Mouse (Mus musculus) cerebellum, adult 18-20 months (tissue): ENCODE measurements at regions not wholly inside any gene's neighbourhood (a gene's known extent, or its start where the extent isn't known, plus 50 kb on each side); places are given as distances from the start of the nearest gene placed in this dataset.

Experiments used
- DNase-seq, 2 experiments: peaks; one replicate each; pipeline ENCODE4 v3.0.0; 2021

DNA sequence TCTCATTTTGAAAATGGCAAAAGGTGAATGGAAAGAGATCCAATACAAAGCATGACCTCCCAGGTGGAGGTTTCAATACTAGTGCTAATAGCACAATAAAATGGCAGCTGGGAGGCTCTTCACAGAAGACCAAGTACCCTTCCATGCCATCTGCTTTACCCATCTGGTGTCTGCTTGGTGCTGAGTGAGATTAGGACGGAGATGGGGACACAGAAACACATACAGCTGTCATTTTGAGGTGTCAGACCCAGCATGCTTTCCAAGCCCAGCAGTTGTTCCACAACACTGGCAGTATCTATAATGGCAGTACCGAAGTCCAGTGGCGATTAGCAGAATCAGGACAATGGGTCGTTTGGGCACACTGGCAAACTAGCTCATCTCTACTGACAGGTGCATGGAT lies 118.9 kb upstream of the 1700064H15Rik start:
- DNase-seq, result no peak

DNA sequence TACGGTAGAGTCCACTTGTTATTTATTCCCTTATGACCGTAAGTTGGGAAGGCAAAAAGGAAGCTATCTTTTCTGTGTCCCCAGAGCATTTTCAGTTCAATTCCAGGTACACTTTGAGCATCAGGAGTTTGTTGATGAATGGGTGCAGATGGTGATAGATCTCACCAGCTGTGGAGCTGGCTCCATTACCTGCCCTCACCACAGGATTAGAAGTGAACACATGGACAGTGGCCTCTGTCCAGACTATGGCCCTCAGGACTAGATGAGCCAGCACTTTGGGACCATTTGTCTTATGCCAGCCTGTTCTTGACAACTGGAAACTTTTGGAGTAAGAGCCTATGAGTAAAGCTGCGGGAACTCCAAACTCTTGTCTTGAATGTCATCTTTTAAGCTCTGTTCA lies 123.5 kb upstream of the 1700064H15Rik start:
- DNase-seq, result no peak

DNA sequence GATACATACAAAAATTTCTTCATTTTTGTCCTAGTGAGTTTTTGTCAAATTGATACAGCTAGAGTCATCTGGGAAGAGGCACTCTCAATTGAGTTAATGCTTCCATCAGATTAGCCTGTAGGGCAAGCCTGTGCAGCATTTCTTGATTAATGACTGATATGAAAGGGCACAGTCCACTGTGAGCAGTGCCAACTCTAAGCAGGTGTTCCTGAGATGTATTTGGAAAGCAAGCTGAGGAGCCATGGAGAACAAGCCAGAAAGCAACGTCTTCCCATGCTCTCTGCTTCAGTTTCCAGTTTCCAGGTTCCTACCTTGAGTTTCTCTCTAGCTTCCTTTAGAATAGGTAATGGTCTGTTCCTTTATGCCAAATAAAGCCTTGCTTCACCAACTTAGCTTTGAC lies 125.5 kb upstream of the 1700064H15Rik start:
- DNase-seq, result no peak

DNA sequence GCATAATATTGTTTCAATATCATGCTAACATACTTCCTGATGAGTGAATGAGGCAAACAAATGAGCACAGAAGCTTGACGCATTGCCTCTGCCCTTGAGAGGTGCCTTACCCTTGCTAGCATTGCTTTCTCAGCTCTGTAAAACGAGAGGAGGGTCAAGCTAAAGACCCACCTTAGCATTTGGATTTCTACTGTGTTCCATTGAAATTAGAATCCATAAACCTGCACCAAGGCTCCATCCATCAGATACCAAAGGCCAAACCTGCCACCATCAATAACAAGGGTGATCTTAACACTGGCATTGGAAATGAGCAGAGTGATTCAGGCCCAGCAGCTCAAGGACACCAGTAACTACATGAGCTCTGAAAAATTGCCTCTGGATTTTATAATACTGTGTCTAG lies 126.2 kb upstream of the 1700064H15Rik start:
- DNase-seq, result no peak

DNA sequence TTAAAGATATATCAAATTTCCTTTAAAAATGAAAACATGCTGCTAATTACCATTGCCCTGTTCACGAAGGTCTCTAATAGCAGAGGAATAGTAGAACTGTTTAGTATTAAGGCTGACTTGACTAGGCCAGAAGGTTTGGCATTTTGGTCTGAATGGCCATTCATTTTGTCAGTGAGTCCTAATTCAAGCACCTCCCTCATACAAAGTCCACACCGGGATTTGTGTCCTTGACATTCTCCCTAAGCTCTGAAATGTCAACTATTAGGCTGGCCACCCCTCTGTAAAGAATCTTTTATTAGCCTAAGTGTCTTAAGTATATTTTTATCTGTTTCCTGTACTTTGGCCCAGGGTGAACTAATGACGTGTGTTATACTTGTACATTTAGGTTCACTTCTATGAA lies 126.7 kb upstream of the 1700064H15Rik start:
- no peak for DNase-seq

DNA sequence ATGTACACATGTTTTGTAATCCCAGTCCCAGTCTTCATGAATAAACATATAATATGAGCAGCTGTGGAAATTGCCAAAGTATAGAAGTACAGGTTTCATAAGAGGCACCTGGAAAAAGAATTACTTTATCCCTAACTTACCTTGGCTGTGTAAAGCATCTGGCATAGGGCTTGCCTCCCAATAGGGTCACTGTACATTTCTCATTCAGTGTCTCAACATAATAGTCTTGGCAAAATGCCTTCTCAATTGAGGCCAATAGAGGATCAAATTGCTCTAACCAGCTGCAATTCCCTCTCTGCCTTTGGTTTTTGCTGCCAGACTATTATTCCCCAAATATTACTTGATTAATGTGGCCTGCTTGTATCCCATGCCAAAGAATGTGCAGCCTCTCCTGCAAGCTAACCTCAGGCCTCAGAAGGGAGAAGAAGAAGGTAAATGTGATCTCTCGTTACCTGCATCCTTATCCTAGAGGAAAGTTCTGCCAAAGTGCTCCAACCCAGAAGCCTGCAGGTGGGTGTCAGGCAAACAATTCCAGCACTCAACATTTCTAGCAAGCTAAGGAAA lies 158.2 kb upstream of the Cp start:
- DNase-seq, result no peak

DNA sequence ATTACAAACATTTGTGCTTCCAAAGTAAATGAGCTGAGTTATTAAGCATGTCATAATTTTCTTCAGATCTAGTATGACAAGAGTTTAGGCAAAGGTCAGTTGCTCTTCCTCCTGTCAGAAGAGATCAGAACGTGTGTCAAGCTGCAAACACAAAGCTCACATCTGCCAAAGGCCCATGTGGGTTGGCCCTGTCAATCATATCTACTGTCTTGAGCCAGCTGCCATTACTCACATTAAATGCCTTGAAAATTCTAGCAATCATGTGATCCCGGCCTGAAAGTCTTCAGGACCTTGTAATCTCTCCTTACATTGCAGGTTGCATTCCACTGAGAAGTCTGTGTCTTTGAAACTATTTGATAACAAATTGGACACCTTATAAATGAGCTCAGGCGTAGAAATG lies 146.8 kb upstream of the Cp start:
- no peak for DNase-seq

DNA sequence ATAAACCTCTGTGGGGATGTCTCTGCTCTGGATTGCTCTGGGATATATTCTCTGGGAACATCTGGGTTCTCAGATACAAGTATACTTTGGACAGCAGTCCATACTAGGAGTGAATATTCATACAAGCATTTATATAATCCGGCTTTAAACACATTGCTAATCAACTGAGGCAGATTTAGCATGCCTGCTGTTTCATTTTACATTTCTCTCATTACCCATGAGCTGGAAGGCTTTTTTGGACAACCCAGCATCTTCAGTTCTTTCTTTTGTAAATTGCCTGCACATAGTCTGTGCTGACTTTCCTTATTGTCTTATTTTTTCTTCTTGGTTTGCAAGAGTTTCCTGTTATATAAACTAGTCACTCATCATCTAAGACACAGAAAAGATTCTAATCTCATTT lies 131.9 kb upstream of the Cp start:
- DNase-seq, result no peak

DNA sequence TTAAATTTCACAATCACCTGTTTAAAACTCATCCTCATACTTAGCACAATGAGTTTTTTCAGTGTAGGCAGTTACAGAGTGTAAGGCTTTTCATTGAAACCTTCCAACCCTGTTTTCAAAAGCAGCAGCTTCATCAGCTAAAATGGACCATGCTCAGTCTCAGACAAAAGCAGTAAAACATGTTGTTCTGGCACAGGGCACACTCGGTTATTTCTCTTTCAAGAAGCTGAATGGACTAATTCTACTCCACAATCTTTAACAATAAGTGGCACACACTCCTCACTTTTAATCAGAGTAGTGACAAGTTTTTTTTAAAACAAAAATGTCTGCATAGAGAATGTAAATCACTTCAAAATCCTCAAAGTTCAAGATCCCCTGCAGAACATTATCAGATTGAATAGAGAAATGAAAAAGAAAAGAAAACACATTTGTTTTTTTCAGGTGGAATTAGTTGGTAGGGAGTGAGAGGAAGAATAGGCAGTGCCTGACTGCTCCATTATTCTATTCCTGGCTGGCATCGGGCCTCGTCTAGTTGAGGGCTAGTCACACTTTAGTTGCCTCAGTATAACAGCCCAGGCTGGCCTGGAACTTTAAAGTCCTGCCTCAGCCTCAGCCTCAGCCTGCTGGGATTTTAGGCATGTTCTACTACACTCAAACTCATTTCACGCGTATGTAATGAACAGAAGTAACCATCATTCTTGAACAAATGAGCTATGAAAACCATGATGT lies 128.2 kb upstream of the Cp start:
- no peak for DNase-seq

DNA sequence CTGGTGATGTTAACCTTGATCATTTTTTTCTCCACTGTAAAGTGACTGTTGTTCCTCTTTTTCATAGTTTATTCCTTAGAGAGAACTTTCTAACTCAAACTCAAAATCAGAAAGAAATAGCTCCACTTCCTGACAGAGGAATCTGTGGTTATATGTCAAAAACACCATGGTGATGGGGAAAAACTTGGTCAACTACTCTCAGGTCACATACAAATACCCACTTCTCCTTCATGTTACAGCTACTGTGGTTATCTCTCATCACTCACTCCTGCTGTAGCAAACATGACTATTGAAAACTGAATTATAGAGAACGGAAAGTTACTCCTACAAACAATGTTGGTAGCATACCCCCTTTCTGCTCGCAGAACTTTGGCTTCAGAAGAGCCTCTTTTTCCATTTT lies 127.1 kb upstream of the Cp start:
- no peak for DNase-seq

DNA sequence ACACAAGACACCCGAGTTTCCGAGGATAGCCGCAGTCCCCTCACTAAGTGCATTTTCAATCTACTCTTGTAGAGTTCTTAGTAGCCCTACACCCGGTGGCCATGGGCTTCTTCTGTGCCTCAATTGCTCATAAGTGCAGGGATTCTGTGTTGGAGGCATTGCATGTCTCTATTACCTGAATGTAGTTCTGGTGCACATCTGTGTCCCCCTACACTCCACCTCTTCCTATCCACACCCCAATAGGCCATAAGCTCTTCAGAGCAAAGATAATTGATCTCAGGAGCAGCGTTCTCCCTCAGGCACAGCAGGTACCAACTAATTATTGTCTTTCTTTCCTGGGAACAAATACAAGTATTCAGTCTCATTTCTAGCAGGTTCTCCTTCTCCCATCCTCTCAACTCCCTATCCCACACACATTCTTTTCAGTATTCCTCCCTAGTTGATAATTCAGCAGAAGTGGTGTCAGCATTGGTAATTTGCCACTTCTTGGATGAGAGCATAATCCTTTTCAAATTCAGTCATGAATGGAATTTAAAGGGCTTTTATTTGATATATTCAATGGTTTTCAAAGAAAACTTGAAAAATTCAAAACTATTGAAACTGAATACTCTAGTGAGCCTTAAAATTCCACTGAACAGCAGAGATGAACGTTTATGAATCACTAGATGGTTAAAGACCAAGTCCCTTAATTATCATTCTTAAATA lies 108.7 kb upstream of the Cp start:
- DNase-seq, result no peak

DNA sequence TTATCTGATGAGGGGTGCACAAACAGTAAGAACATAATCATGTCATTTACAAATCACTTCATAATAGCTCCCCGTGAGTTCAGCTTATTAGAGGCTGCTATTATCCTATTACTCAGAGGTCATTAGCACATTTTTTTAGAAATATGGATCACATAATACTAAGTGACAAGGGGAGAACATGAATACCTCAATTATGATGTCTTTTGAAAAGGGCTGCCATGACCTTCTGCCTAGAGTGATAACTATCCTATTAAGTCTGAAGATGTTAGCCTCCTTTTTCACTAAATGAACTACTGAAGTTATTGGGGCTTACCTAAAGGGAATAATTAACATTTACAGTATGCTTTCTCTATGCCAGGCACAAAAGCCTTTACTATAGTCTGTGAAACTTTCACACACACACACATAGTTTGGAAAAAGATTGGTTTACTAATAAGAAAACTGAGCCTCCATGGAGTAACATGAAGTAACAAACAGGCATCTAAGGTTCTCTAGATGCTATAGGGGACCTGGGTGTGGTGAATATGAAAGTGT lies 108.1 kb upstream of the Cp start:
- DNase-seq, result no peak

DNA sequence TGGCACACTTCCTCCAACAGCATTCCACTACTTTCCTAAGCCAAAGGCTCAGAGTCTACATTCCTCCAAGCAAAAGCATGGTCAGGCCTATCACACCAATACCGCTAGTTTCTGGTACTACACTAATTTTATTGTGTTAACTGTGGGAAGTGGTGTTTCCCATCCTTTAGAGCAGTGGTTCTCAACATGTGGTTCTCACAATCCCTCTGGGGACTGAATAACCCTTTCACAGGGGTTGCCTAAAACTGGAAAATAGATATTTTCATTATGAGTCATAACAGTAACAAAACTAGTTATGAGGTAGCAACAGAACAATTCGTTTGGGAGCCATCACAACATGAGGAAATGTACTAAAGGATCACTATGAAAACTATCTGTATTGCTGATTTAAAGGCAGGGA lies 74.2 kb upstream of the Cp start:
- DNase-seq, result no peak

DNA sequence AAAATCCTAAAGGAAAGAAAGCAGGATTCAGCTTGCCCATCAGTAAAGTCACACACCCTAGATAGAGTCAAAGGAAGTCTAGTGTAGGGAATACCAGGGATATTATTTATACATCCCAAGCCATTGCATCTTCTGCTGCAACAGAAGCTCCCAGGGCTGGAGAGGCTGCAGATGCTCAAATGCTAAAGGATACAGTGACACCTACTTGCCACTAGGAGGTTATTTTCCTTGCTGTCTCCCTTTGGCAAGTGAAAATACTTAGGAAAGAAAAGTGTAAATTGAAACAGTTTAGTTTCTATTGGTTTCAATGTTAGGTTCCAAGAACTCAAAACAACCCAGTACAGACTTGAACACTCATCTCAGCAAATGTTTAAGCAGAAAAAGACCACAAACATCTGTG lies 68.4 kb upstream of the Cp start:
- no peak for DNase-seq

DNA sequence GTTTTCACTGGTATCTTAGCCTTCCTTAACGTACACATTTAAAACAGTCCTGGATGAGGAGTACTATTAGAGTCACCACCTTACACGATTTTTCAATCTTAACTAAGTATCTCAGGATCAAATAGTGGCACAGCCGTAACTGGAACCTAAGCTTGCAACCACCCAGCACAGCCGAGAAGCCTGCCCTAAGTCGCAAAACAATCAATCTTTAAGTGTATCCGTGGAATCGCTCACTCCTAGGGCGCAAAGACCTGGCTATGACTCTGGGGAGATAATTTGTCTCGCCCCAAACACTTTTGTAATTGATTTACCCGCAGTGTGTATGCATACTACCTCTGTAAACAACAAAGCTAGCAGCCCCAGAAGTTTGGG lies 62.6 kb upstream of the Cp start:
- no peak for DNase-seq

DNA sequence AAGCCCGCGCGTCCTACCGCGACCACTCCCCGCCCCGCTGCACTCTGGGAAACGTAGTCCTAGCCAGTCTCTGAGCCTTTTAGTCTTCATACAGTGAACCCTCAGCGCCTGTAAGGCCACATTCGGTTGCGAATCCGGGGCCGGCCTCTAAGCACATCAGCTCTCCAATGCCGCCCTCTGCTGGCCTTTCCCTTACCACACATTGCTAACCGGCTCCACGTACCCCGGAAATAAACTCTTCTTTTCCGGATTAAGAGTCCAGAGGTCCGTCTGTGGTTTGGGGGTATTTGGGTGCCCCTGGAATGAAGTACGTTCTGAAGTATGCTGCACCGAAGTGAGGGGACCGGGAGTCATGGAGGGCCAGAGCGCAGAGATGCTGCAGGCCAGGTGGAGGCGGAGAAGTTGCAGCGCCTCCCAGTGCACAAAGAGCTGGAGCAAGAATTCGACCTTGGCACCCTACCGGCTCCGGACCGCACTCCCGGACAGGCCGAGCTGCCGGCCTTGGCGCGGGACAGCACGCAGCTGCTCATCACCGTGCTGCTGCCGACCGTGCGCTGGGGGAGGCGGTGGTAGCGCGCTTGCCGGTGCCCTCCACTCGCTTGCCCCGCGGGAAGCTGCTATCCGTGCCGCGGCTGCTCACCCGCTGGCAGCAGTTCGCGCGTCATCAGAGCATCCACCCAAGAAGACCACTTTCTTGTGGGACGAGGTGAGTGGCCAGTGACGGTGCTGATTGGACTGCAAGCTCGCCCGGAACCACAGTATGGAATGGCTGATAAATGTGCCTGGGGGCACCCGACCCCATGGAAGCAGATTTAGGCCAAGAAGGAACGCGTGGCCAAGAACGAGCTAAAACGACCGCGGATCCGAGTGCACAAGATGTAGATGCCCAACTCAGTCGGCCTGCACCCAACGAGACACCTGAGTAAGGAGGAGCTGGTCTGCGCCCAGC lies 62.0 kb upstream of the Cp start:
- peak; percentile 97 to 98 for DNase-seq

DNA sequence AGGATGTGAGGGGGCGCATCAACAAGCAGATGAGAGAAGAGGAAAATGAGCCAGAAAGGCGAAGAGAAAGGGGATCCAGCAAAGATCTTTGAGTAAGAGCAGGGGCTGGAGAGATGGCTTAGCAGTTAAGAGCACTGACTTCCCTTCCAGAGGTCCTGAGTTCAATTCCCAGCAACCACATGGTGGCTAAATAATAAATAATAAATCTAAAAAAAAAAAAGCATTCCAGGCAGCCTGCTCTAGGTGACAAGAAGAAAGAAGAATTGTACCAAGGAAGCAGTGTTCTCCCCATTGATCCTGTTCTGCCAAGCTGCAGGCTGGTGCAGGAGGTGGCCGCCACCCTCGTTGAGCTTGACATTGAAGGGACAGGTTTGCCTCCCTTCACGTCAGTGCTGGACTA lies 61.1 kb upstream of the Cp start:
- no peak for DNase-seq

DNA sequence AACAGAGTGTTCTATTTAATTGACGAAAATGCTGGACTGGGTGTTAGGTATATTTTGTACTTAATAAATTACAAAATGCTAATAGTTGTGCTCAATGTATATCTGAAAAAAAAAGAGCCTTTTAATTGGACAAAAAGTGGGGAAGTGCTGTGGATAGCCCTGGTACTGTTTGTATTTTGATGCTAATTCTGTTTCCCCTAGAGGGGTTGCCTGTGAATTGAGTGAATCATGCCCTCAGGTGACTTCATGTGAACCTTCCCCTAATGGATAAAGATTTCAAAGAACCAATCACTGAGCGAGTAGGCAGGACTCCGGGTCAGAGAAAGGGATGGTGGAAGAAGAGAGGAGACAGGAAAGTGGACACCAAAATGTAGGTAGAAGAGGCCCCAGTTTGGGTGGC lies 59.7 kb upstream of the Cp start:
- no peak for DNase-seq

DNA sequence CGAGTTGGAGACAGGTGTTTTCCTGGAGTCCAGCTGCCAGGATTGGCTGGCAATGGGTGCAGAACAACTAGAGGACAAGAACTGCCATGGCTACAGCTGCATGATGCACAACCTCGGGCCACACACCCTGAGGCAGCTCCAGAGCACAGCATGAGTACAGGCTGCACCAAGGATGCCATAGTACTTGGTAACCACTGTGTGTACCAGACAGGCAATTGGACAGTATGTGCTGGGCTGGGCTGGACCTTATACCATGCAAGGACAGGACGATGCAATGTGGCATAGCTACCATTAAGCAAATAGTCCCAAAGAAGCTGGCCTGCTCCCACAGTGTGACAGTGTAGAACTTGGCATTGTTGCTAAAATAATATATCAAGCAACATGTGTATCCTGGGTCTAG lies 54.6 kb upstream of the Cp start:
- DNase-seq, result no peak

DNA sequence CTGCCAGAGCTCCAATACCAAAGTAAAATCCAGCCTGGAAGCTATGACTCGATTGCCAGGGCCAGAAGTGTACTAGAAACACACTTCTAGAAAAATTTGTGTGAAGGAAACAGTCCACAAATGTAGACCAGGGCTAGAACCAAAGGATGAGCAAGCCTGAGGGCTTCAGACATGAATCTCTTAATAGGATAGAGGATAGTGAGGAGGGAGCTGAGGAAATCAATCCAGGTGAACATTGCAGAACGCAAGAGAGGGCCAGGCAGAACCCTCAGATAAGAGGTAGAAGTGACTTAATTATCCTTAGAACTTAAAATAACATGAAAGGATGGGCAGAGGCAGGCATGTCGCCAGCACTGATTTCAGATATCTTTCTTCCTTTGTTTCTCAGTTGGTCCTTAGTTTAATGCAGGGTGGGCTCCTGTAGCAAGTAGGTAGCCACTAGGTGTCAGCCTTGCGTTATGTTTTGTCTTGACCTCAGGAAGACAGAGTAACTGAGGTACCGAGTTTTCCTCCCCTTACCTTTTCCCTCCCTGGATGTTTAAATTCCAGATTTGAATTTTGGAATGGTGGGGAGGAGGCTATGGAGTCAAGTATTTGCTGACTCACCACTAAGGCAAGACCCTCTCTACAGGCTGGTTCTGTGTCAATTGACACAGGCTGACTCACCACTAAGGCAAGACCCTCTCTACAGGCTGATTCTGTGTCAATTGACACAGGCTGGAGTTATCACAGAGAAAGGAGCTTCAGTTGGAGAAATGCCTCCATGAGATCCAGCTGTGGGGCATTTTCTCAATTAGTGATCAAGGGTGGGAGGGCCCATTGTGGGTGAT lies 52.2 kb upstream of the Cp start:
- peak; percentile 29 to 36 for DNase-seq
